Mouse (Mus musculus): ENCODE measurements around the gene Vps29. TPM values are rescaled to one million over a fixed set of nuclear protein-coding genes. Genes with fewer than 3 reads are reported as not detected.

Vps29 gene
- polyA plus RNA-seq, 1 experiment: 19.5 TPM

- Histone ChIP-seq H3K36me3 (ENCODE audit: control insufficient read depth, insufficient read depth, low read length) (no peaks in the 10 kb centered on the region), H3K4me1 (ENCODE audit: control insufficient read depth, insufficient read depth, insufficient read length) (no peaks in the 10 kb centered on the region), H3K27me3 (ENCODE audit: control insufficient read depth, insufficient read depth, low read length) (no peaks in the 10 kb centered on the region), H3K4me3 (ENCODE audit: extremely low read depth, insufficient read depth, insufficient read length) (no peak overlapping the region), H3K27ac (ENCODE audit: insufficient read depth, low read length) (no peak overlapping the region)
- no peak for TF ChIP-seq POLR2A (IDR thresholded peaks at IDR 0.05; ENCODE audit: low read depth, low read length)
- TF ChIP-seq CTCF (IDR thresholded peaks at IDR 0.05; ENCODE audit: extremely low read depth, insufficient read depth, insufficient read length, insufficient replicate concordance): no peak
- DNase-seq (ENCODE audit: low read depth in 1 of 2, low spot score in 2 of 2): no peak
- WGBS: 86% methylated on average over 7 of the region's 7 CpGs
Measured at GRCm38 (mm10) chr5:122336554-122337294, 17.4 kb upstream of the Vps29 start.

GRCm38 (mm10) chr5:122342874-122343273, 11.3 kb upstream of the Vps29 start:
- Histone ChIP-seq H3K4me3 (ENCODE audit: extremely low read depth, insufficient read depth, insufficient read length) (no peak overlapping the region), H3K27ac (ENCODE audit: insufficient read depth, low read length) (peak overlapping the region; percentile 40), H3K36me3 (ENCODE audit: control insufficient read depth, insufficient read depth, low read length) (no peaks in the 10 kb centered on the region), H3K4me1 (ENCODE audit: control insufficient read depth, insufficient read depth, insufficient read length) (peaks cover 8% of the 10 kb centered on the region; the same call in 1 of the 2 replicates), H3K27me3 (ENCODE audit: control insufficient read depth, insufficient read depth, low read length) (no peaks in the 10 kb centered on the region)
- 20% methylated on average over 1 of the region's 1 CpGs for WGBS
- DNase-seq (ENCODE audit: low read depth in 1 of 2, low spot score in 2 of 2): no peak
- no peak for TF ChIP-seq POLR2A (IDR thresholded peaks at IDR 0.05; ENCODE audit: low read depth, low read length)
- no peak for TF ChIP-seq CTCF (IDR thresholded peaks at IDR 0.05; ENCODE audit: extremely low read depth, insufficient read depth, insufficient read length, insufficient replicate concordance)

- TF ChIP-seq CTCF (IDR thresholded peaks at IDR 0.05; ENCODE audit: extremely low read depth, insufficient read depth, insufficient read length, insufficient replicate concordance) (no peak), POLR2A (IDR thresholded peaks at IDR 0.05; ENCODE audit: low read depth, low read length) (no peak)
- no peaks in the 10 kb centered on the region for H3K36me3 ChIP-seq (ENCODE audit: control insufficient read depth, insufficient read depth, low read length)
- H3K27me3 ChIP-seq (ENCODE audit: control insufficient read depth, insufficient read depth, low read length): no peaks in the 10 kb centered on the region
- H3K27ac ChIP-seq (ENCODE audit: insufficient read depth, low read length): peak overlapping the region; percentile 40
- H3K4me3 ChIP-seq (ENCODE audit: extremely low read depth, insufficient read depth, insufficient read length): no peak overlapping the region
- H3K4me1 ChIP-seq (ENCODE audit: control insufficient read depth, insufficient read depth, insufficient read length): peaks cover 8% of the 10 kb centered on the region; the same call in 1 of the 2 replicates
- peak in 1 of 2 experiments; percentile 28 for DNase-seq (ENCODE audit: low read depth in 1 of 2, low spot score in 2 of 2)
- 14% methylated on average over 7 of the region's 7 CpGs for WGBS
Measured at GRCm38 (mm10) chr5:122343768-122344167, 10.4 kb upstream of the Vps29 start.

GRCm38 (mm10) chr5:122344260-122344659, 9.9 kb upstream of the Vps29 start:
- 8% methylated on average over 5 of the region's 5 CpGs for whole genome bisulfite sequencing
- TF ChIP-seq CTCF (IDR thresholded peaks at IDR 0.05; ENCODE audit: extremely low read depth, insufficient read depth, insufficient read length, insufficient replicate concordance): peak; percentile 73; the same call in 1 of the 2 replicates
- no peak for TF ChIP-seq POLR2A (IDR thresholded peaks at IDR 0.05; ENCODE audit: low read depth, low read length)
- no peak overlapping the region for H3K4me3 ChIP-seq (ENCODE audit: extremely low read depth, insufficient read depth, insufficient read length)
- no peaks in the 10 kb centered on the region for H3K27me3 ChIP-seq (ENCODE audit: control insufficient read depth, insufficient read depth, low read length)
- H3K4me1 ChIP-seq (ENCODE audit: control insufficient read depth, insufficient read depth, insufficient read length): peaks cover 8% of the 10 kb centered on the region; the same call in 1 of the 2 replicates
- H3K27ac ChIP-seq (ENCODE audit: insufficient read depth, low read length): peak overlapping the region; percentile 40
- peak; percentile 64 to 81 for DNase-seq (ENCODE audit: low read depth in 1 of 2, low spot score in 2 of 2)
- no peaks in the 10 kb centered on the region for H3K36me3 ChIP-seq (ENCODE audit: control insufficient read depth, insufficient read depth, low read length)

GRCm38 (mm10) chr5:122345777-122346176, 8.4 kb upstream of the Vps29 start:
- Histone ChIP-seq H3K27ac (ENCODE audit: insufficient read depth, low read length) (no peak overlapping the region), H3K36me3 (ENCODE audit: control insufficient read depth, insufficient read depth, low read length) (no peaks in the 10 kb centered on the region), H3K4me1 (ENCODE audit: control insufficient read depth, insufficient read depth, insufficient read length) (peaks cover 8% of the 10 kb centered on the region; the same call in 1 of the 2 replicates), H3K27me3 (ENCODE audit: control insufficient read depth, insufficient read depth, low read length) (no peaks in the 10 kb centered on the region), H3K4me3 (ENCODE audit: extremely low read depth, insufficient read depth, insufficient read length) (no peak overlapping the region)
- 94% methylated on average over 4 of the region's 4 CpGs for WGBS
- TF ChIP-seq CTCF (IDR thresholded peaks at IDR 0.05; ENCODE audit: extremely low read depth, insufficient read depth, insufficient read length, insufficient replicate concordance) (no peak), POLR2A (IDR thresholded peaks at IDR 0.05; ENCODE audit: low read depth, low read length) (no peak)
- DNase-seq (ENCODE audit: low read depth in 1 of 2, low spot score in 2 of 2): no peak

GRCm38 (mm10) chr5:122354492-122355067, 411 bp downstream of the Vps29 start:
- peak overlapping the region; percentile 76 for H3K27ac ChIP-seq (ENCODE audit: insufficient read depth, low read length)
- no peak for DNase-seq (ENCODE audit: low read depth in 1 of 2, low spot score in 2 of 2)
- no peaks in the 10 kb centered on the region; the same call in 1 of the 2 replicates for H3K36me3 ChIP-seq (ENCODE audit: control insufficient read depth, insufficient read depth, low read length)
- TF ChIP-seq CTCF (IDR thresholded peaks at IDR 0.05; ENCODE audit: extremely low read depth, insufficient read depth, insufficient read length, insufficient replicate concordance): no peak
- no peak for TF ChIP-seq POLR2A (IDR thresholded peaks at IDR 0.05; ENCODE audit: low read depth, low read length)
- H3K4me1 ChIP-seq (ENCODE audit: control insufficient read depth, insufficient read depth, insufficient read length): peaks cover 2% of the 10 kb centered on the region
- WGBS: under 1% methylated on average over 57 of the region's 57 CpGs
- H3K4me3 ChIP-seq (ENCODE audit: extremely low read depth, insufficient read depth, insufficient read length): peak overlapping the region; percentile 80
- H3K27me3 ChIP-seq (ENCODE audit: control insufficient read depth, insufficient read depth, low read length): no peaks in the 10 kb centered on the region
